Mouse (Mus musculus) liver, postnatal 0 days (tissue): Measurements from ENCODE around the gene Pbdc1.

Experiments
- CTCF ChIP-seq: sonication (generic); IDR thresholded peaks from 2 replicates; pipeline ENCODE4 v1.5.1; 2016; ENCODE audit warnings: antibody characterized with exemption, low read depth
- EP300 ChIP-seq: IDR thresholded peaks from 2 replicates; pipeline ENCODE4 v1.6.1; 2016; ENCODE audit warnings: antibody characterized with exemption, low read depth, mild to moderate bottlenecking

DNA sequence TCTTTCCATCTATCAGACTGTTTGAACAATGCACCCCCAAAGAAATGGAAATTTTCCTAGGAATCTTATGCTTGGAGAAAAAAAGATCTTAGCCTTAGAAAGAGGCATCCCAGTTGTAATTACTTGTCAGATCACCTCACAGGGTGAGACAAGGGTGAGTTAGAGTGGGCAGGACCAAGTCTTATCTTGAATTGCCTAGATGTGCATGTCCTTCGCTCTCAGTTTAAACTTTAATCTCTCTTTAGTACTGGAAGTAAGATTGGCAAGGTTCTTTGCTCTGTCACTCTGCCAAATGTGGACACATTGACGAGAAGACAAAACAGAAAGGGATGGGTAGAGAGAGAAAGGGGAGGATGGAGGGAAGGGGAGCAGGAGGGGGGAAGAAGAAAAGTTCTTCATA, 35.4 kb downstream of the Pbdc1 start:
- TF ChIP-seq CTCF: no peak
- TF ChIP-seq EP300: no peak
